Mouse (Mus musculus) G1E (cell line): ENCODE results near the gene Nelfa. TPM values are rescaled to one million over a fixed set of nuclear protein-coding genes. Genes with fewer than 3 reads are reported as not detected.
A peak's percentile ranks its signal among the peaks of the same experiment; 100 is the strongest.

Source experiments
- ATAC-seq: 2 replicates; pipeline ENCODE4 v1.8.0; 2016; ENCODE audit warnings: mild to moderate bottlenecking; ENCODE audit not compliant: insufficient number of reproducible peaks, poor library complexity, low FRiP score, severe bottlenecking; ENCODE audit errors: extremely low read depth
- DNase-seq: peaks from one replicate; pipeline ENCODE4 v3.0.0; 2012; ENCODE audit warnings: low spot score
- H3K27me3 ChIP-seq: 2 replicates; pipeline ENCODE4 v1.6.1; 2012; ENCODE audit warnings: mild to moderate bottlenecking, low read length, inconsistent platforms; ENCODE audit not compliant: insufficient read depth
- H3K36me3 ChIP-seq: replicated peaks from 2 replicates; pipeline ENCODE3; 2012; ENCODE audit warnings: mild to moderate bottlenecking, inconsistent platforms
- H3K4me1 ChIP-seq: 2 replicates; pipeline ENCODE4 v1.6.1; 2012; ENCODE audit warnings: low read depth, low read length, inconsistent platforms, mixed read lengths; ENCODE audit not compliant: insufficient read depth
- H3K4me3 ChIP-seq: 2 replicates; pipeline ENCODE4 v1.5.1; 2012; ENCODE audit warnings: low read depth, mild to moderate bottlenecking, inconsistent platforms, low read length, moderate library complexity, mixed read lengths
- H3K9me3 ChIP-seq: replicated peaks from 2 replicates; pipeline ENCODE4 v1.6.1; 2012; ENCODE audit warnings: inconsistent platforms
- CTCF ChIP-seq: IDR thresholded peaks from 2 replicates; pipeline ENCODE4 v1.5.1; 2012; ENCODE audit warnings: low read depth, low read length, inconsistent platforms, mixed read lengths
- GATA1 ChIP-seq: IDR thresholded peaks from 2 replicates; pipeline ENCODE4 v1.6.1; 2012; ENCODE audit warnings: borderline replicate concordance, low read length, inconsistent platforms, mixed read lengths
- GATA2 ChIP-seq: IDR thresholded peaks from 2 replicates; pipeline ENCODE4 v1.6.1; 2012; ENCODE audit warnings: low read depth, low read length, inconsistent platforms, borderline replicate concordance
- POLR2AphosphoS5 ChIP-seq: IDR thresholded peaks from 2 replicates; pipeline ENCODE4 v1.6.1; 2012; ENCODE audit warnings: low read depth, low read length, inconsistent platforms; ENCODE audit not compliant: insufficient replicate concordance
- TAL1 ChIP-seq: conservative IDR thresholded peaks from 2 replicates; pipeline ENCODE4 v1.6.1; 2012; ENCODE audit warnings: low read depth, low read length, inconsistent platforms, mixed read lengths
- polyA plus RNA-seq: library from polyadenylated mRNA; stranded (reverse); fragments of >175 nt; gene quantifications from 2 replicates; pipeline ENCODE4 v1.2.3, GENCODE M21; 2012
- total RNA-seq, 2 experiments: library from RNA; stranded (forward) in 1 of 2; stranded (reverse) in 1 of 2; fragments of 200-1000 nt in 1 of 2; fragments of >200 nt in 1 of 2; fragmentation: Nextera tagmentation in 1 of 2; gene quantifications; 2 replicates each; pipeline ENCODE4 v1.2.3; 2014 to 2017

Nelfa gene
- total RNA-seq (2014; fragmentation: Nextera tagmentation), result 41.2 and 46.7 TPM in 2 replicates
- 26.9 and 28.7 TPM in 2 replicates for total RNA-seq (2017)
- 62.5 and 81.6 TPM in 2 replicates for polyA plus RNA-seq

- Histone ChIP-seq H3K4me1 (peaks cover 43% of the 10 kb centered on the region), H3K27me3 (no peaks in the 10 kb centered on the region), H3K9me3 (peaks cover 11% of the 10 kb centered on the region), H3K36me3 (peaks cover 44% of the 10 kb centered on the region), H3K4me3 (peak within 1 kb of the TSS; percentile 99)
- DNase-seq (peak; percentile 83), ATAC-seq (peak; percentile 87)
- TF ChIP-seq GATA1 (no peak), POLR2AphosphoS5 (no peak; the same call in 1 of the 2 replicates), TAL1 (no peak), CTCF (no peak), GATA2 (no peak)
Observed at GRCm38 (mm10) chr5:33936120-33936707, at the start of gene Nelfa. TSS of gene Nelfa (minus strand) at chr5:33936413.

GRCm38 (mm10) chr5:33983309-33984121, 47.3 kb upstream of the Nelfa start, which contains the start of gene Gm1673:
TSS of gene Gm1673 (plus strand) at chr5:33983433.
- no peak within 1 kb of the TSS; the same call in 1 of the 2 replicates for H3K4me3 ChIP-seq
- no peaks in the 10 kb centered on the region for H3K4me1 ChIP-seq
- peaks cover 13% of the 10 kb centered on the region for H3K9me3 ChIP-seq
- DNase-seq (no peak), ATAC-seq (no peak)
- H3K27me3 ChIP-seq, result peaks cover 14% of the 10 kb centered on the region; the same call in 1 of the 2 replicates
- no peak for TF ChIP-seq TAL1
- no peak for TF ChIP-seq CTCF
- TF ChIP-seq GATA1, result no peak
- no peak for TF ChIP-seq POLR2AphosphoS5
- TF ChIP-seq GATA2, result no peak
- H3K36me3 ChIP-seq, result no peaks in the 10 kb centered on the region

- ATAC-seq (no peak), DNase-seq (no peak)
- no peaks in the 10 kb centered on the region for H3K4me1 ChIP-seq
- no peak overlapping the region; the same call in 1 of the 2 replicates for H3K4me3 ChIP-seq
- TF ChIP-seq TAL1 (no peak), GATA1 (no peak), POLR2AphosphoS5 (no peak)
- H3K9me3 ChIP-seq, result peaks cover 13% of the 10 kb centered on the region
- peaks cover 14% of the 10 kb centered on the region; the same call in 1 of the 2 replicates for H3K27me3 ChIP-seq
- no peaks in the 10 kb centered on the region for H3K36me3 ChIP-seq
Observed at GRCm38 (mm10) chr5:33982731-33983259, 46.6 kb upstream of the Nelfa start.

- TF ChIP-seq GATA2, result no peak
- no peak for TF ChIP-seq TAL1
- TF ChIP-seq CTCF, result no peak
- no peak for TF ChIP-seq GATA1
- TF ChIP-seq POLR2AphosphoS5, result no peak
- H3K27me3 ChIP-seq, result peaks cover 13% of the 10 kb centered on the region
Observed at GRCm38 (mm10) chr5:33976267-33976666, 40.1 kb upstream of the Nelfa start.

GRCm38 (mm10) chr5:33974736-33975135, 38.5 kb upstream of the Nelfa start:
- ATAC-seq (no peak), DNase-seq (no peak)
- H3K36me3 ChIP-seq, result no peaks in the 10 kb centered on the region
- H3K9me3 ChIP-seq, result no peaks in the 10 kb centered on the region
- no peak for TF ChIP-seq TAL1
- no peak for TF ChIP-seq GATA2
- TF ChIP-seq POLR2AphosphoS5, result no peak
- TF ChIP-seq GATA1, result no peak
- no peak for TF ChIP-seq CTCF
- no peaks in the 10 kb centered on the region for H3K4me1 ChIP-seq
- H3K4me3 ChIP-seq, result no peak overlapping the region
- H3K27me3 ChIP-seq, result peaks cover 16% of the 10 kb centered on the region

More at GRCm38 (mm10) chr5:33976267-33976666, 40.1 kb upstream of the Nelfa start:
- DNase-seq, result no peak
- Histone ChIP-seq H3K4me1 (no peaks in the 10 kb centered on the region), H3K4me3 (no peak overlapping the region), H3K36me3 (no peaks in the 10 kb centered on the region), H3K9me3 (no peaks in the 10 kb centered on the region)
- no peak for ATAC-seq

GRCm38 (mm10) chr5:33959382-33959781, 23.2 kb upstream of the Nelfa start:
- TF ChIP-seq TAL1, result no peak
- TF ChIP-seq GATA2, result no peak
- TF ChIP-seq POLR2AphosphoS5, result no peak
- TF ChIP-seq GATA1, result no peak
- no peak for TF ChIP-seq CTCF
- no peak overlapping the region for H3K4me3 ChIP-seq
- peaks cover 6% of the 10 kb centered on the region for H3K9me3 ChIP-seq
- ATAC-seq (no peak), DNase-seq (no peak)
- H3K36me3 ChIP-seq, result no peaks in the 10 kb centered on the region
- H3K27me3 ChIP-seq, result peaks cover 5% of the 10 kb centered on the region; the same call in 1 of the 2 replicates
- no peaks in the 10 kb centered on the region for H3K4me1 ChIP-seq
